Mouse (Mus musculus) kidney, postnatal 14 days (tissue): ENCODE results near the gene Ints12.

Source experiments
- DNase-seq: peaks from one replicate; pipeline ENCODE4 v3.0.0; 2022; ENCODE audit warnings: mixed read lengths

The Ints12 gene

DNA sequence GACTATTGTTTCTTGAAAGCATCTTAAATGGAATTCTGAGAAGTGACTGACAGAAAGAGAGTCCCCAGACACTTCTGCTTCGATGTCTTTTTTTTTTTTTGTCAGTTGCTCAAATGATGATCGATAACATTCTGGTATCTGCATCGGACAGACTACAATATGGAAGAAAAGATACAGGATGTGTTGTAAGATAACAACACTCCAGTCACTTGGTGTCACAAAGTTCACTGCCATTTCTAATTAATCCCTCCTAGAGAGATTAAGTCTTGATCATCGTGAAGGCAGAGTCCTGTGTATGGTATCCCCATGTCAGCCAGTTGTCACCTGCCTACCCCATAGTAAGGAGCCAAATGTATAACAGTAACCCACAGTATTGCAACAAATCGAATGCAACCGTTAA is 60.0 kb downstream of the Ints12 start:
- no peak for DNase-seq

- DNase-seq, result no peak
These were observed 61.2 kb downstream of the Ints12 start for GRCm38 (mm10) chr3:133152831-133153230.

DNA sequence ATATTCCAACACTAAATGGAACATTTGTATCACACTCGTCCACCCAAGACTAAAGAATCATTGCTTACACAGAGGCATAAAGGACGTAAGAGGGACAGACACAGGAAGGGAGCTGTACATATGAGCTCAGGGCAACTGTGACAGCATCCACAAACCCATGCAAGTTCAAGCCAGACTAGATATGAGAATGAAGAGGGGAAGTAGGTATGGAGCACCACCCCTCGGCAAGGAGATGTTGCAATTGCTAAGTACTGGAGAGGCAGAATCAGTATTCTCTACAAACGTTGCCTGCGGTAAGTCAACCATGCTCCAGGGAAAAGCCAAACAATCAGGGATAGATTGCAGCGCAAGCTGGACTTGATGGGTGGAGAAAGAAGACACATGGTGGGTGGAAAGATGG is 62.0 kb downstream of the Ints12 start:
- DNase-seq, result no peak

DNA sequence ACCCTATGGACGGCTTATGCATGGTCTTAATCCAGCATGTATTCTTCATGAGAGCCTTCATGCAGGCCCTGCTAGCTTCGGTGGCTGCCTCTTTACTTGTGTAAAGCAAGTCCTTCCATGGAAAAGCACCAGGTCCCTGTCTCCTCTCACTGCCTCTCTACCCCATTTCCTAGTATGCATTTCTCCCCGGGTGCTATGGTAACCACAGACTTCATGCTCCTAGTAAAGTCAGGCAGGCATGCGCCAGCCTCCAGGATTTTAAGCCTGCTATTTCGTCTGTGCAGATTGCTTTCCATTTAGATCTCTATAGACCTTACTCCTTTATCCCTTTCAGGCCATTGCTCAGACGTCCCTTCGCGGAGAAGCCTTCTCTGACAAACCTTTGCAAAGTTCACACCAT is 63.0 kb downstream of the Ints12 start:
- DNase-seq, result no peak

- DNase-seq, result peak; percentile 40
These were observed 66.6 kb downstream of the Ints12 start for GRCm38 (mm10) chr3:133158260-133158659.
